Mouse (Mus musculus) G1E (cell line): ENCODE data around the gene Camk1. TPM values are rescaled to one million over a fixed set of nuclear protein-coding genes. Genes with fewer than 3 reads are reported as not detected.
"Not testable (repeated sequence)": the region's sequence is repeated elsewhere in the genome, so short reads cannot be mapped to it uniquely, and the experiment has no call there.

Experiments
- ATAC-seq: 2 replicates; pipeline ENCODE4 v1.8.0; 2016; ENCODE audit warnings: mild to moderate bottlenecking; ENCODE audit not compliant: insufficient number of reproducible peaks, poor library complexity, low FRiP score, severe bottlenecking; ENCODE audit errors: extremely low read depth
- DNase-seq: peaks from one replicate; pipeline ENCODE4 v3.0.0; 2012; ENCODE audit warnings: low spot score
- H3K27me3 ChIP-seq: 2 replicates; pipeline ENCODE4 v1.6.1; 2012; ENCODE audit warnings: mild to moderate bottlenecking, low read length, inconsistent platforms; ENCODE audit not compliant: insufficient read depth
- H3K36me3 ChIP-seq: replicated peaks from 2 replicates; pipeline ENCODE3; 2012; ENCODE audit warnings: mild to moderate bottlenecking, inconsistent platforms
- H3K4me1 ChIP-seq: 2 replicates; pipeline ENCODE4 v1.6.1; 2012; ENCODE audit warnings: low read depth, low read length, inconsistent platforms, mixed read lengths; ENCODE audit not compliant: insufficient read depth
- H3K4me3 ChIP-seq: 2 replicates; pipeline ENCODE4 v1.5.1; 2012; ENCODE audit warnings: low read depth, mild to moderate bottlenecking, inconsistent platforms, low read length, moderate library complexity, mixed read lengths
- H3K9me3 ChIP-seq: replicated peaks from 2 replicates; pipeline ENCODE4 v1.6.1; 2012; ENCODE audit warnings: inconsistent platforms
- CTCF ChIP-seq: IDR thresholded peaks from 2 replicates; pipeline ENCODE4 v1.5.1; 2012; ENCODE audit warnings: low read depth, low read length, inconsistent platforms, mixed read lengths
- GATA1 ChIP-seq: IDR thresholded peaks from 2 replicates; pipeline ENCODE4 v1.6.1; 2012; ENCODE audit warnings: borderline replicate concordance, low read length, inconsistent platforms, mixed read lengths
- GATA2 ChIP-seq: IDR thresholded peaks from 2 replicates; pipeline ENCODE4 v1.6.1; 2012; ENCODE audit warnings: low read depth, low read length, inconsistent platforms, borderline replicate concordance
- POLR2AphosphoS5 ChIP-seq: IDR thresholded peaks from 2 replicates; pipeline ENCODE4 v1.6.1; 2012; ENCODE audit warnings: low read depth, low read length, inconsistent platforms; ENCODE audit not compliant: insufficient replicate concordance
- TAL1 ChIP-seq: conservative IDR thresholded peaks from 2 replicates; pipeline ENCODE4 v1.6.1; 2012; ENCODE audit warnings: low read depth, low read length, inconsistent platforms, mixed read lengths
- polyA plus RNA-seq: library from polyadenylated mRNA; stranded (reverse); fragments of >175 nt; gene quantifications from 2 replicates; pipeline ENCODE4 v1.2.3, GENCODE M21; 2012
- total RNA-seq, 2 experiments: library from RNA; stranded (forward) in 1 of 2; stranded (reverse) in 1 of 2; fragments of 200-1000 nt in 1 of 2; fragments of >200 nt in 1 of 2; fragmentation: Nextera tagmentation in 1 of 2; gene quantifications; 2 replicates each; pipeline ENCODE4 v1.2.3; 2014 to 2017

Gene Camk1
- total and polyA plus RNA-seq, 3 experiments = 0.07 to 0.98 (median 0.82) TPM

DNA sequence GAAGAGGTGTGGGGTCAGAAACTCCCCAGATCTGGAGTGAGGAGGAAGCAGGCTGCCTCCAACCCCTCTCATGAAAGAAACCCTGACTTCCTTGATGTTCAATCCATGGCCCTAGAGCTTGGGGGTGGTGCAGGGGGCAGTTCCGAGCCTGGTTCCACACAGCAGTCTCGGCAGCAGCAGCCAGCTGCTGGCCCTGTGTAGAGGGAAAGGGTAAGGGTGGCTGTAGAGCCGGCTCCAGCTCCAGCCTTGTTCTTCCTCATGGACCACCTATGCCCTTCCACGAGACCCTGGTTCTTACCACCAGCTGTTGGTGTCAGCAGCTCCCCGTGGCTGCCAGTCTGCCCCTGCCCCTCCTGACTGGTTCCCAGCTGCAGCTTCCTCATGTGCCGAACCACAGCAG is 9.6 kb downstream of the Camk1 start:
- no peak for DNase-seq
- peaks cover 14% of the 10 kb centered on the region for H3K4me1 ChIP-seq
- H3K4me3 ChIP-seq = no peak overlapping the region
- TF ChIP-seq POLR2AphosphoS5 (no peak), CTCF (no peak), GATA2 (no peak), TAL1 (no peak), GATA1 (no peak)
- no peaks in the 10 kb centered on the region for H3K9me3 ChIP-seq
- H3K27me3 ChIP-seq = peaks cover 2% of the 10 kb centered on the region; the same call in 1 of the 2 replicates
- no peak for ATAC-seq
- peaks cover 64% of the 10 kb centered on the region for H3K36me3 ChIP-seq

- Histone ChIP-seq H3K4me3 (no peak overlapping the region), H3K4me1 (peaks cover 17% of the 10 kb centered on the region), H3K36me3 (peaks cover 72% of the 10 kb centered on the region), H3K27me3 (no peaks in the 10 kb centered on the region), H3K9me3 (no peaks in the 10 kb centered on the region)
- no peak for ATAC-seq
- DNase-seq = no peak
- no peak for TF ChIP-seq CTCF
Measured at GRCm38 (mm10) chr6:113333137-113333950, 10.4 kb downstream of the Camk1 start.

GRCm38 (mm10) chr6:113332734-113333133 is 11.1 kb downstream of the Camk1 start:
- ATAC-seq, H3K9me3 ChIP-seq, DNase-seq, H3K4me3 ChIP-seq, H3K27me3 ChIP-seq: not testable (repeated sequence)
- H3K4me1 ChIP-seq = peaks cover 20% of the 10 kb centered on the region
- peaks cover 75% of the 10 kb centered on the region for H3K36me3 ChIP-seq

DNA sequence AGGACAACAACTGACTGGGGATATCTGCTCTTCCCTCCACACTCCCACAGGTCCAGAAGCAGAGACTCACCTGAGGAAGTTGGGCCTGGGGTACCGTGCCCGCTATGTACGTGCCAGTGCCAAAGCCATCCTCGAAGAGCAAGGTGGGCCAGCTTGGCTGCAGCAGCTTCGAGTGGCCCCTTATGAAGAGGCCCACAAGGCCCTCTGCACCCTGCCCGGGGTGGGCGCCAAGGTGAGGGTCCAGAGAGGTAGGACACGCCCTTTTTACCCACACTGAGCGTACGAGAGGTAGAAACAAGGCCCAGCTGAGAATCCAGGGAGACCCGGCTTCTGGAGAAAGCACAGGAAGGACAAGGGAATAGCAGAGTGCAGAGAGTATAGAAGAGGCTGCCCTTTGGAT is 12.1 kb downstream of the Camk1 start:
- DNase-seq = no peak

GRCm38 (mm10) chr6:113330547-113330946 is 13.2 kb downstream of the Camk1 start:
- H3K4me3 ChIP-seq = no peak overlapping the region
- H3K36me3 ChIP-seq = peaks cover 72% of the 10 kb centered on the region
- no peaks in the 10 kb centered on the region for H3K27me3 ChIP-seq
- peaks cover 33% of the 10 kb centered on the region for H3K4me1 ChIP-seq
- TF ChIP-seq GATA2 (no peak), GATA1 (no peak), TAL1 (no peak), POLR2AphosphoS5 (no peak), CTCF (no peak)
- ATAC-seq (peak; percentile 37), DNase-seq (peak; percentile 60)
- H3K9me3 ChIP-seq = no peaks in the 10 kb centered on the region

More for the DNA sequence above, 12.1 kb downstream of the Camk1 start:
- H3K4me1 ChIP-seq = peaks cover 24% of the 10 kb centered on the region
- H3K36me3 ChIP-seq = peaks cover 75% of the 10 kb centered on the region
- H3K27me3 ChIP-seq = no peaks in the 10 kb centered on the region
- H3K9me3 ChIP-seq = no peaks in the 10 kb centered on the region
- H3K4me3 ChIP-seq = no peak overlapping the region
- ATAC-seq = no peak
- TF ChIP-seq TAL1 = no peak
- TF ChIP-seq GATA2 = no peak
- no peak for TF ChIP-seq GATA1
- no peak for TF ChIP-seq CTCF
- no peak for TF ChIP-seq POLR2AphosphoS5

- ATAC-seq (no peak), DNase-seq (no peak)
- no peak for TF ChIP-seq POLR2AphosphoS5
- TF ChIP-seq GATA1 = no peak
- no peak for TF ChIP-seq GATA2
- TF ChIP-seq TAL1 = no peak
- TF ChIP-seq CTCF = no peak
- Histone ChIP-seq H3K4me1 (peaks cover 36% of the 10 kb centered on the region), H3K9me3 (no peaks in the 10 kb centered on the region), H3K4me3 (no peak overlapping the region), H3K36me3 (peaks cover 71% of the 10 kb centered on the region), H3K27me3 (no peaks in the 10 kb centered on the region)
Measured at GRCm38 (mm10) chr6:113329396-113329795, 14.4 kb downstream of the Camk1 start.
